Mouse (Mus musculus): ENCODE data around the gene Aspscr1. TPM values are rescaled to one million over a fixed set of nuclear protein-coding genes. Genes with fewer than 3 reads are reported as not detected.
A peak's percentile ranks its signal among the peaks of the same experiment; 100 is the strongest.
"Not testable (repeated sequence)": the region's sequence is repeated elsewhere in the genome, so short reads cannot be mapped to it uniquely, and the experiment has no call there.

Gene Aspscr1
- polyA plus RNA-seq, 1 experiment from 2014 or later: 90.4 TPM

DNA sequence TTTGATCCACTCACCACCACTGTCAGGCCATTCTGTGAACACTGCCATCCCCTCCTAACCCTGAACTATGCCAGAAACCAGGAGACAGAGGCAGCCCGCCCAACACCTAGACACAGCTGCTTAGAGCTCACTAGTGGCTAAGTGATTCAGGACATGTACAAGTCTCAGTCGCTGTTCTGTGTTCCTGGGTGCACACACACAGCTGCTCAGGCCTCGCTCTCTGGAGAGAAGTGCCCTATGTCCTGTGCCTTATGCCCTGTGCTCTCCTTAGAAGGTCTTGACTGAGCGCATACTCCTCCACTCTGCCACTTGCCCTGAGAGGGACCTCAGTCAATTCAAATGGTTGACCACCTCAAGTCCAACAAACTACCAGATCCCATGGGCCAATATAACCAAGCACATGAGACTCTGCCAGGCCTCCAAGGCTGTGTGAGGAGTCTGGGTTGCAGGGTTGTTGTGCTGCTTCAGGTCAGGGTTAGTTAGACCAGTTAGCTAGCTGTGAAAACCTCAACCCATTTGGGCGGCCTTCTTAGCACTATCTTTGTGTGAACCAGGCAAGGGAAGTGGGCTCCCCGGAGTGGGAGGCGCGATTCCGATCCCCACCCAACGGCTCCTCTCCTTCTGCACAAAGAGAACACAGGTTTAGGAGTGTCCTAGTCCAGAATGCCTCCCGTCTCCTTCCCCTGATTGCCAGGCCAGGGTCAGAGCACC lies 55.9 kb downstream of the Aspscr1 start:
- WGBS: 64% methylated on average over 11 of the region's 11 CpGs
- no peak overlapping the region for H3K4me3 ChIP-seq
- no peak for ATAC-seq (replicated peaks; ENCODE audit: insufficient number of reproducible peaks, insufficient read depth, low FRiP score, low read depth)
- no peaks in the 10 kb centered on the region for H3K36me3 ChIP-seq
- peaks cover 42% of the 10 kb centered on the region for H3K27me3 ChIP-seq
- no peaks in the 10 kb centered on the region for H3K9me3 ChIP-seq (replicated peaks)
- H3K27ac ChIP-seq: no peak overlapping the region
- H3K4me1 ChIP-seq (replicated peaks): peaks cover 15% of the 10 kb centered on the region
- H3K9ac ChIP-seq: no peak overlapping the region
- no peak overlapping the region for H3K4me2 ChIP-seq

DNA sequence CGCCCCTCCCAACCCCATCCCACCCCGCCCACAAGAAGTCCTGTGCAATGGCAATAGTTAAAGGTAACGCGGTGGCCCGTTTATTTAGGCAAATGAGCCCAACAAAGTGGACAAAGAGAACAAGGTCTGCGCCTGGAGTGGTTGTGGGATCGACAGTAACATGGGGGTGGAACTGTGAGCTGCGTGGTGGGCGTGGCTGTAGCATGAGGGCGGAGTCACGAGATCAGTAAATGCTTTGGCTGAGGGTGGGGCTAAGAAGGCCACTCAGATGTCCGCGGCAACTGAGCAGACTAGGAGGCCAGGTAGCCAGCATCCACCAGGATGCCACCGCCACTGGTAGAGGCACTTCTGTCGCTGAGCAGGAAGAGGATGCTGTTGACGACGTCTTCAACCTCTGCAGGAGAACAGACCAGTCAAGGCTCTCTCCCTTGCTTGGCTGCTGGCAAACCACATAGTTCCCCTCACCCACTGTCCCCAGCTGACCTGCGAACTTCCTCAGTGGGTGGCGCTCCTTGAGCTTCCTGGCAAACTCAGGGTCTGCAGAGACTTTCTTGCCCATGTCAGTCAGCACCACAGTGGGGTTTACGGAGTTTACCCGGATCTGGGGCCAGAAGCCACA lies 56.8 kb downstream of the Aspscr1 start:
- H3K4me3 ChIP-seq; H3K27ac ChIP-seq; ATAC-seq (replicated peaks; ENCODE audit: insufficient number of reproducible peaks, insufficient read depth, low FRiP score, low read depth); H3K36me3 ChIP-seq; H3K9ac ChIP-seq; H3K9me3 ChIP-seq (replicated peaks): not testable (repeated sequence)
- H3K4me1 ChIP-seq (replicated peaks): peaks cover 15% of the 10 kb centered on the region
- 3% methylated on average over 17 of the region's 21 CpGs for WGBS
- H3K27me3 ChIP-seq: peaks cover 38% of the 10 kb centered on the region
- H3K4me2 ChIP-seq: peak overlapping the region; percentile 16; the same call in 1 of the 2 replicates

DNA sequence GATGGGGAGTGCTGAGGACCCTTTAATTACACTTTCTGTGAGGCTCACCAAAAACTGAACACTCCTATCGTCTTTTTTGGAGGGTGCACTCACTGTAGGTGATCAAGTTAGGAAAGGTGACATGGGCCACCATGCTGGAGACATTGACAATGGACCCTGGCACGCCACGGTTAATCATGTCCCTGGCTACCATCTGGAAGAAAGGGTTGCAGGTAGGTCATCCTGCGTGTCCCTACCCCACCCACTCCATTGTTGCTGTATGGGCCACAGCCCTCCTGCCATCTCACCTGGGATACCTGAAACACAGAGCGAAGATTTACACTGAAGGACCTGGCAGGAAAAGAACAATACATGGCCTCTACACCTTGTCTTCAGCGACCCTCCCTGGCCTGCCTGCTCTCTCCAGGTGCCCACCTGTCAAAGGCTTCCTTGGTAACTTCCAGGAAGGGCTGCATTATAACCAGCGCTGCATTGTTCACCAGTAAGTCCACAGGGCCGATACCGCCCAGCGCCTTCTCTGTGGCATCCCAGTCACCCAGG lies 57.6 kb downstream of the Aspscr1 start:
- Histone ChIP-seq H3K9ac (no peak overlapping the region), H3K27ac (no peak overlapping the region), H3K27me3 (peaks cover 31% of the 10 kb centered on the region), H3K4me3 (no peak overlapping the region), H3K9me3 (replicated peaks) (no peaks in the 10 kb centered on the region), H3K36me3 (no peaks in the 10 kb centered on the region), H3K4me1 (replicated peaks) (peaks cover 15% of the 10 kb centered on the region), H3K4me2 (no peak overlapping the region)
- ATAC-seq (replicated peaks; ENCODE audit: insufficient number of reproducible peaks, insufficient read depth, low FRiP score, low read depth): no peak
- 87% methylated on average over 10 of the region's 10 CpGs for WGBS

DNA sequence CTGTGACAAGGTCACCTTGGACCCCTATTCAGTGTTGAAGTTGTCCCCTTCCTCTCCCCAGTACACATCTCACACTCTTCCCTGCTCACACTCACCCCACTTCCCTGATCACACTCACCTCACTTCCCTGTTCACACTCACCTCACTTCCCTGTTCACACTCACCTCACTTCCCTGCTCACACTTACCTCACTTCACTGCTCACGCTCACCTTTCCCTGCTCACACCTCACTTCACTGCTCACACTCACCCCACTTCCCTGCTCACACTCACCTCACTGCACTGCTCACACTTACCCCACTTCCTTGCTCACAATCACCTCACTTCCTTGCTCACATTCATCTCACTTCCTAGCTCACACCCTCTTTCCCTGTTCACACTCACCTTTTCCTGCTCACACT lies 58.6 kb downstream of the Aspscr1 start:
- peaks cover 21% of the 10 kb centered on the region for H3K27me3 ChIP-seq
- 97% methylated on average over 1 of the region's 1 CpGs for WGBS
- H3K4me2 ChIP-seq: no peak overlapping the region
- no peaks in the 10 kb centered on the region for H3K36me3 ChIP-seq
- H3K9me3 ChIP-seq (replicated peaks): no peaks in the 10 kb centered on the region
- no peak overlapping the region for H3K4me3 ChIP-seq
- H3K27ac ChIP-seq: no peak overlapping the region
- peaks cover 12% of the 10 kb centered on the region for H3K4me1 ChIP-seq (replicated peaks)
- ATAC-seq (replicated peaks; ENCODE audit: insufficient number of reproducible peaks, insufficient read depth, low FRiP score, low read depth): no peak
- H3K9ac ChIP-seq: no peak overlapping the region

DNA sequence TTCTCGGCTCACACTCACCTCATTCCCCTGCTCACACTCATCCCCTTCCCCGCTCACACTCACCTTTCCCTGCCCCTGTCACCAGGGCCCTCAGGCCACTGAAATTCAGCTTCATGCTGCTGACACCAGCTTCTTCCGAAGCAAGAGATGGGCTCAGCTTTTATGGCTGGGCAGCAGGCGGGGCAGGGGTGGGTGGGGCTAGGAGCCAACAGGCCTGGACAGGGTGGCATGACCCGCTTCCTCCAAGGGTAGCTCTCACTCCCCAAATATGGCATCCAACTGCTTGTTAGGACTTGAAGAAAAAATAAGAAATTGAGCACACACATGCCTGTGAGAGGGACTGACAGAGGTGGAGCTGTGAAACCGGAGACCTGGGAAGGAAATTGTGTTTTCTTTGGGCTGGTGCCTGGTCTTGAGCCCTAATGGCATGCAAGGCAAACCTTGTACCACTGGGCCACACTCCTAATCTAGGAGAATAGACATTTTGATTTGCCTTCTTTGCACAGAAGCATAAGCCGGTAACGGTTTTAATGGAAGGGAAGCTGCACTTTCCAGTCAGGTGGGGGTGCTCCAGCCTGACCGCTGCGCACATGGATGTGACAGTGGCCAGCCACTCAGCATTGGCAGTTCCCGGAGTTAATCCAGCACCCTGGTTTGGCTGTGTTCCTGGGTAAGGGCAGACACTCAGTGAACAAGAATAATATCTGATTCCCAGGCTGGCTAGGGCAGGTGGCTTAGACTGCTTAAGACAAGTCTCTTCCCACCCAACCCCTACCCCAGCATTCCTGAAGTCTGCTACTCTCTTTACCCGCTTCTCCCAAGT lies 59.3 kb downstream of the Aspscr1 start, which contains the start of gene Cbr2:
Gene Cbr2 (minus strand): TSS at position 257 of the 823 bp plus-strand sequence.
- peaks cover 20% of the 10 kb centered on the region; the same call in 1 of the 2 replicates for H3K27me3 ChIP-seq
- peak within 1 kb of the TSS; percentile 49 for H3K27ac ChIP-seq
- no peak within 1 kb of the TSS for H3K9ac ChIP-seq
- H3K4me3 ChIP-seq: no peak within 1 kb of the TSS
- no peak within 1 kb of the TSS for H3K4me2 ChIP-seq
- 58% methylated on average over 12 of the region's 12 CpGs for WGBS
- no peaks in the 10 kb centered on the region for H3K9me3 ChIP-seq (replicated peaks)
- ATAC-seq (replicated peaks; ENCODE audit: insufficient number of reproducible peaks, insufficient read depth, low FRiP score, low read depth): no peak
- no peaks in the 10 kb centered on the region for H3K36me3 ChIP-seq
- peaks cover 6% of the 10 kb centered on the region for H3K4me1 ChIP-seq (replicated peaks)

DNA sequence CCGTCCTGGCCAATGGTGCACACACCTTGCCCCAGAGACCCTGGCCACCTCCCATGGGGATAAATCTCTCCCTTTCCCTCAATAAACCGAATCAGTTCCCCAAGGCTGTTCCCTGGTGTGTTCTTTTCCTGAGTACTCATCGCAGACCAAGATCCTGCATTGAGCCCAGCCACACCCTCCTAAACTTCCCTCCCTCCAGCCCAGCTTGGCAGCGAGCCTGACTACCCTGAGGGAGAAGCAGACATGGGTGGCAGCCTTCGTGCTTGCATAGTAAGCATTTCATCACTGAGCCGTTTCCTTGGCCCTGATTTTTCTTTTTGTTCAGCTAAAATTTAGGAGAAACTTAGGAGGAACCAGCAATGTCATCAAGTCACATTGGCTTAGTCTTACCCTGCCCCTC lies 60.7 kb downstream of the Aspscr1 start:
- peaks cover 6% of the 10 kb centered on the region for H3K4me1 ChIP-seq (replicated peaks)
- H3K36me3 ChIP-seq: no peaks in the 10 kb centered on the region
- 47% methylated on average over 6 of the region's 6 CpGs for WGBS
- no peak overlapping the region for H3K27ac ChIP-seq
- H3K9ac ChIP-seq: no peak overlapping the region
- peaks cover 15% of the 10 kb centered on the region; the same call in 1 of the 2 replicates for H3K27me3 ChIP-seq
- ATAC-seq (replicated peaks; ENCODE audit: insufficient number of reproducible peaks, insufficient read depth, low FRiP score, low read depth): no peak
- no peaks in the 10 kb centered on the region for H3K9me3 ChIP-seq (replicated peaks)
- H3K4me3 ChIP-seq: no peak overlapping the region
- no peak overlapping the region for H3K4me2 ChIP-seq

DNA sequence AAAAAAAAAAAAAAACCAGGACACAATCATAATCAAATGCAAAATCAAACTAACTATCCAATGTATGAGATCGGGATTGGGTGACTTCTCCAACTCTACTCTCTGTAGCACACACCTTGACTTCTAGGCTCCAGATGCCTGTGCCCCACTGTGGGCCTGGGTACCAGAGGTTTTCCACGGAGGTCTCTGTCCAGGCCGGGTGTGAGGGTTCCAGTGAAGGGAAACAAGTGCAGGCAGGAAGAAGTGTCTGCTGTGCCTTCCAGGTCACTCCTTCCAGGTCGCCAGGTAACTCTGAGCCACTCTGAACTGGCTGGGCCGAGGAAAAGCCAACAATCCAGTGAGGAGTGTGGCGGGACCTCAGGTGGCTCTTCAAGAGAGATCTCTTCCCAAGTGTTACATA lies 63.7 kb downstream of the Aspscr1 start:
- 0 out of 2 replicates have a peak, but pooled peaks cover 2% of the 10 kb centered on the region for H3K27me3 ChIP-seq
- H3K9ac ChIP-seq: no peak overlapping the region
- H3K4me3 ChIP-seq: no peak overlapping the region
- H3K4me1 ChIP-seq (replicated peaks): peaks cover 6% of the 10 kb centered on the region
- no peaks in the 10 kb centered on the region for H3K36me3 ChIP-seq
- ATAC-seq (replicated peaks; ENCODE audit: insufficient number of reproducible peaks, insufficient read depth, low FRiP score, low read depth): no peak
- H3K9me3 ChIP-seq (replicated peaks): no peaks in the 10 kb centered on the region
- WGBS: 58% methylated on average over 6 of the region's 6 CpGs
- H3K4me2 ChIP-seq: no peak overlapping the region
- no peak overlapping the region for H3K27ac ChIP-seq

DNA sequence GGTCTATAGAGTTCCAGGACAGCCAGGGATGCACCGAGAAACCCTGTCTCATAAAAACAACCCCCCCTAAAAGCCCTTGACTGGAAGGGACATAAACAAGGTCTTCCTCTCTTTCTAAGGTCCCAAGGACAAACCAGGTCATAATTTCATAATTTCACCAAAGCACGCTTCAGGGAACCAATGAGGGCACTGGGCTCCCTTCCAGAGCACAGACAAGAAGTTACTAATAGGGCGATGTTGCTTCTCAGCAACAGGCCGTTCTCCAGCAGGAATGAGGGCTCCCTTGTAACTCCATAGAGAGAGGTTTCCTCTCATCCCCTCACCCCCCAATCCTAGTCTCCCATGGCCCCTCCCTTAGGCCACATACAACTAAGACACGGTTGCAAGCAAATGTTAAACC lies 68.2 kb downstream of the Aspscr1 start:
- 83% methylated on average over 5 of the region's 5 CpGs for WGBS

DNA sequence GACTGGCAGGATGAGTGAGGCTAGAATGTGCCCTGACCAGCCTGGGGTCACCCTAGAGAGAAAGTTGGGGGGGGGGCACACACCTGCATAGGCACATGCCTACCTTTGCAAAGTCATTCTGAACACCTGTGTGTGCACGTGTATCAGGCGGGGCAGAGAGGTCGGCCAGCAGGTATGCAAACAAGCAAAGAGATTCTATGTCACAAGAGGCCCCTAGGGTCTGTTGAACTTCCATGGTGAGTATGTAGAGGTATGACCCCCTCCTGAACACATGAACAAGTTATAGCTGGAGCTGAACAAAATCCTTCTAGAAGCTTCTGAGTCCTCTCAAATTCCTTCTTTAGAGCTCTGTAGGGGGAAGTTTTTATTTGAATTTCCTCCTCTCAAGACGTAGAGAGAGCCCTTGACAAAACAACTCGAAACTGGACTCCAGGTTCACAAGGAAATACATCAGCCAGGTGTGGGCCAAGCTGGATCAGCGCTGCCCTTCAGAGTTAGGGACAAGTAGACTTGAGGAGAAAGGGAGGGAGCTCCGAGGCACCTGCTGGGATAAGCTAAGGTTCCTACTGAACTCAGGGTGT lies 71.4 kb downstream of the Aspscr1 start:
- WGBS: 69% methylated on average over 7 of the region's 7 CpGs
- 0 out of 2 replicates have a peak, but pooled peaks have one; percentile 4 for ATAC-seq (replicated peaks; ENCODE audit: insufficient number of reproducible peaks, insufficient read depth, low FRiP score, low read depth)
- H3K36me3 ChIP-seq: no peaks in the 10 kb centered on the region

More for the DNA sequence above, 68.2 kb downstream of the Aspscr1 start:
- Histone ChIP-seq H3K4me3 (no peak overlapping the region), H3K27ac (no peak overlapping the region), H3K4me1 (replicated peaks) (no peaks in the 10 kb centered on the region), H3K9ac (no peak overlapping the region), H3K4me2 (no peak overlapping the region), H3K36me3 (no peaks in the 10 kb centered on the region), H3K27me3 (0 out of 2 replicates have a peak, but pooled peaks cover 2% of the 10 kb centered on the region), H3K9me3 (replicated peaks) (no peaks in the 10 kb centered on the region)
- ATAC-seq (replicated peaks; ENCODE audit: insufficient number of reproducible peaks, insufficient read depth, low FRiP score, low read depth): no peak

DNA sequence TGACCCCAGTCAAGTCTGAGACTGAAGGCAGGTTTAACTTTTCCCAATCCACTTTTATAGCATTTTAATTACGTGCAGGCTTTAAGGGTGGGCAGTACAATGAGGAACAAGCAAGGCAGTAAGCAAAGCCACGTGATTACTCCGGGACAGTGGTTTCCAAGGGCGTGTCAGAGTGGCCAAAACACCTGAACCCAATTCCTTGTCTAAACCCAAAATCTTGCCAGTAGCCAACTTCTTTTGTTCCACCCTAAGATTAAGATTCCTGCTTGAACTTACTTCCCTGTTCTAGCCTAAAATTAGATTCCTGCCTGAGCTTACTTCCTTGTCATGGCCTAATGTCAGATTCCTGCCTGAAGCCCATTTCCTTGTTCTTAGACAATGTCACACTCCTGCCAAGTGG lies 75.2 kb downstream of the Aspscr1 start:
- Histone ChIP-seq H3K9ac (no peak overlapping the region), H3K4me1 (replicated peaks) (no peaks in the 10 kb centered on the region), H3K4me3 (no peak overlapping the region), H3K27ac (no peak overlapping the region), H3K27me3 (0 out of 2 replicates have a peak, but pooled peaks cover 3% of the 10 kb centered on the region), H3K36me3 (no peaks in the 10 kb centered on the region), H3K9me3 (replicated peaks) (no peaks in the 10 kb centered on the region), H3K4me2 (no peak overlapping the region)
- 68% methylated on average over 4 of the region's 4 CpGs for WGBS
- no peak for ATAC-seq (replicated peaks; ENCODE audit: insufficient number of reproducible peaks, insufficient read depth, low FRiP score, low read depth)

More for the DNA sequence above, 71.4 kb downstream of the Aspscr1 start:
- no peaks in the 10 kb centered on the region for H3K9me3 ChIP-seq (replicated peaks)
- peak overlapping the region; percentile 24; the same call in 1 of the 2 replicates for H3K27ac ChIP-seq
- H3K4me2 ChIP-seq: no peak overlapping the region
- no peak overlapping the region for H3K9ac ChIP-seq
- no peaks in the 10 kb centered on the region for H3K4me1 ChIP-seq (replicated peaks)
- 0 out of 2 replicates have a peak, but pooled peaks cover 2% of the 10 kb centered on the region for H3K27me3 ChIP-seq
- H3K4me3 ChIP-seq: no peak overlapping the region
